Mouse (Mus musculus): ENCODE measurements around the gene Caprin1. TPM values are rescaled to one million over a fixed set of nuclear protein-coding genes. Genes with fewer than 3 reads are reported as not detected.

Caprin1 gene
- polyA plus RNA-seq, 1 experiment from 2014 or later: 345 TPM

- Histone ChIP-seq H3K4me3 (ENCODE audit: low read depth, low read length) (no peak overlapping the region), H3K9ac (ENCODE audit: low read depth, low read length) (no peak overlapping the region), H3K36me3 (ENCODE audit: control insufficient read depth, insufficient read depth, low read length) (peaks cover 52% of the 10 kb centered on the region), H3K4me2 (no peak overlapping the region), H3K4me1 (replicated peaks; ENCODE audit: control insufficient read depth, insufficient read depth, low read length) (no peaks in the 10 kb centered on the region; the same call in 1 of the 2 replicates), H3K9me3 (ENCODE audit: control insufficient read depth, low read length) (no peaks in the 10 kb centered on the region), H3K27ac (ENCODE audit: low read depth, low read length) (no peak overlapping the region), H3K27me3 (replicated peaks; ENCODE audit: control insufficient read depth, insufficient read depth, low read length) (no peaks in the 10 kb centered on the region)
- no peak for DNase-seq (ENCODE audit: low spot score)
- 92% methylated on average over 6 of the region's 6 CpGs for WGBS
- no peak for ATAC-seq (replicated peaks; ENCODE audit: low FRiP score)
Measured at GRCm38 (mm10) chr2:103751771-103752170, 45.7 kb downstream of the Caprin1 start.

- H3K4me2 ChIP-seq: no peak overlapping the region
- no peak overlapping the region for H3K9ac ChIP-seq (ENCODE audit: low read depth, low read length)
- H3K36me3 ChIP-seq (ENCODE audit: control insufficient read depth, insufficient read depth, low read length): peaks cover 34% of the 10 kb centered on the region
- H3K9me3 ChIP-seq (ENCODE audit: control insufficient read depth, low read length): no peaks in the 10 kb centered on the region
- 90% methylated on average over 3 of the region's 3 CpGs for WGBS
- H3K27me3 ChIP-seq (replicated peaks; ENCODE audit: control insufficient read depth, insufficient read depth, low read length): no peaks in the 10 kb centered on the region
- no peak overlapping the region for H3K27ac ChIP-seq (ENCODE audit: low read depth, low read length)
- H3K4me3 ChIP-seq (ENCODE audit: low read depth, low read length): no peak overlapping the region
- H3K4me1 ChIP-seq (replicated peaks; ENCODE audit: control insufficient read depth, insufficient read depth, low read length): no peaks in the 10 kb centered on the region; the same call in 1 of the 2 replicates
- ATAC-seq (replicated peaks; ENCODE audit: low FRiP score) (no peak), DNase-seq (ENCODE audit: low spot score) (no peak)
Measured at GRCm38 (mm10) chr2:103749091-103749490, 48.4 kb downstream of the Caprin1 start.

GRCm38 (mm10) chr2:103747891-103748290, 49.6 kb downstream of the Caprin1 start:
- H3K36me3 ChIP-seq (ENCODE audit: control insufficient read depth, insufficient read depth, low read length): peaks cover 30% of the 10 kb centered on the region
- no peaks in the 10 kb centered on the region for H3K27me3 ChIP-seq (replicated peaks; ENCODE audit: control insufficient read depth, insufficient read depth, low read length)
- no peak for ATAC-seq (replicated peaks; ENCODE audit: low FRiP score)
- H3K9me3 ChIP-seq (ENCODE audit: control insufficient read depth, low read length): no peaks in the 10 kb centered on the region
- H3K4me1 ChIP-seq (replicated peaks; ENCODE audit: control insufficient read depth, insufficient read depth, low read length): no peaks in the 10 kb centered on the region; the same call in 1 of the 2 replicates
- no peak overlapping the region for H3K27ac ChIP-seq (ENCODE audit: low read depth, low read length)
- H3K4me2 ChIP-seq: no peak overlapping the region
- H3K4me3 ChIP-seq (ENCODE audit: low read depth, low read length): no peak overlapping the region
- no peak overlapping the region for H3K9ac ChIP-seq (ENCODE audit: low read depth, low read length)
- WGBS: 84% methylated on average over 9 of the region's 9 CpGs
- no peak for DNase-seq (ENCODE audit: low spot score)

- H3K27me3 ChIP-seq (replicated peaks; ENCODE audit: control insufficient read depth, insufficient read depth, low read length): no peaks in the 10 kb centered on the region
- H3K9me3 ChIP-seq (ENCODE audit: control insufficient read depth, low read length): no peaks in the 10 kb centered on the region
- H3K27ac ChIP-seq (ENCODE audit: low read depth, low read length): no peak overlapping the region
- no peak overlapping the region for H3K4me2 ChIP-seq
- 74% methylated on average over 2 of the region's 2 CpGs for WGBS
- H3K9ac ChIP-seq (ENCODE audit: low read depth, low read length): no peak overlapping the region
- DNase-seq (ENCODE audit: low spot score) (no peak), ATAC-seq (replicated peaks; ENCODE audit: low FRiP score) (peak; percentile 57)
- H3K36me3 ChIP-seq (ENCODE audit: control insufficient read depth, insufficient read depth, low read length): peaks cover 25% of the 10 kb centered on the region
- H3K4me3 ChIP-seq (ENCODE audit: low read depth, low read length): no peak overlapping the region
- H3K4me1 ChIP-seq (replicated peaks; ENCODE audit: control insufficient read depth, insufficient read depth, low read length): no peaks in the 10 kb centered on the region; the same call in 1 of the 2 replicates
Measured at GRCm38 (mm10) chr2:103746761-103747160, 50.7 kb downstream of the Caprin1 start.

- 89% methylated on average over 2 of the region's 2 CpGs for WGBS
- DNase-seq (ENCODE audit: low spot score) (no peak), ATAC-seq (replicated peaks; ENCODE audit: low FRiP score) (no peak)
- H3K4me1 ChIP-seq (replicated peaks; ENCODE audit: control insufficient read depth, insufficient read depth, low read length): no peaks in the 10 kb centered on the region; the same call in 1 of the 2 replicates
- no peak overlapping the region for H3K4me2 ChIP-seq
- peaks cover 25% of the 10 kb centered on the region; the same call in 1 of the 2 replicates for H3K36me3 ChIP-seq (ENCODE audit: control insufficient read depth, insufficient read depth, low read length)
- no peak overlapping the region for H3K9ac ChIP-seq (ENCODE audit: low read depth, low read length)
- H3K27me3 ChIP-seq (replicated peaks; ENCODE audit: control insufficient read depth, insufficient read depth, low read length): no peaks in the 10 kb centered on the region
- H3K4me3 ChIP-seq (ENCODE audit: low read depth, low read length): no peak overlapping the region
- H3K27ac ChIP-seq (ENCODE audit: low read depth, low read length): no peak overlapping the region
- H3K9me3 ChIP-seq (ENCODE audit: control insufficient read depth, low read length): no peaks in the 10 kb centered on the region
Measured at GRCm38 (mm10) chr2:103746096-103746495, 51.4 kb downstream of the Caprin1 start.

GRCm38 (mm10) chr2:103745481-103745880, 52.0 kb downstream of the Caprin1 start:
- Histone ChIP-seq H3K4me2 (no peak overlapping the region), H3K36me3 (ENCODE audit: control insufficient read depth, insufficient read depth, low read length) (peaks cover 24% of the 10 kb centered on the region; the same call in 1 of the 2 replicates), H3K4me3 (ENCODE audit: low read depth, low read length) (no peak overlapping the region), H3K27ac (ENCODE audit: low read depth, low read length) (no peak overlapping the region), H3K9me3 (ENCODE audit: control insufficient read depth, low read length) (no peaks in the 10 kb centered on the region), H3K9ac (ENCODE audit: low read depth, low read length) (no peak overlapping the region), H3K27me3 (replicated peaks; ENCODE audit: control insufficient read depth, insufficient read depth, low read length) (no peaks in the 10 kb centered on the region), H3K4me1 (replicated peaks; ENCODE audit: control insufficient read depth, insufficient read depth, low read length) (no peaks in the 10 kb centered on the region; the same call in 1 of the 2 replicates)
- WGBS: 87% methylated on average over 5 of the region's 5 CpGs
- DNase-seq (ENCODE audit: low spot score): no peak
- ATAC-seq (replicated peaks; ENCODE audit: low FRiP score): no peak

- Histone ChIP-seq H3K27ac (ENCODE audit: low read depth, low read length) (no peak overlapping the region), H3K9ac (ENCODE audit: low read depth, low read length) (no peak overlapping the region), H3K4me1 (replicated peaks; ENCODE audit: control insufficient read depth, insufficient read depth, low read length) (no peaks in the 10 kb centered on the region; the same call in 1 of the 2 replicates), H3K36me3 (ENCODE audit: control insufficient read depth, insufficient read depth, low read length) (peaks cover 21% of the 10 kb centered on the region), H3K4me3 (ENCODE audit: low read depth, low read length) (no peak overlapping the region), H3K9me3 (ENCODE audit: control insufficient read depth, low read length) (no peaks in the 10 kb centered on the region), H3K4me2 (no peak overlapping the region), H3K27me3 (replicated peaks; ENCODE audit: control insufficient read depth, insufficient read depth, low read length) (no peaks in the 10 kb centered on the region)
- WGBS: 85% methylated on average over 7 of the region's 7 CpGs
- ATAC-seq (replicated peaks; ENCODE audit: low FRiP score) (no peak), DNase-seq (ENCODE audit: low spot score) (peak; percentile 49)
Measured at GRCm38 (mm10) chr2:103743988-103744387, 53.5 kb downstream of the Caprin1 start.

- H3K27me3 ChIP-seq (replicated peaks; ENCODE audit: control insufficient read depth, insufficient read depth, low read length): no peaks in the 10 kb centered on the region
- peaks cover 25% of the 10 kb centered on the region for H3K36me3 ChIP-seq (ENCODE audit: control insufficient read depth, insufficient read depth, low read length)
- no peak overlapping the region for H3K4me3 ChIP-seq (ENCODE audit: low read depth, low read length)
- no peaks in the 10 kb centered on the region for H3K9me3 ChIP-seq (ENCODE audit: control insufficient read depth, low read length)
- ATAC-seq (replicated peaks; ENCODE audit: low FRiP score): no peak
- H3K4me1 ChIP-seq (replicated peaks; ENCODE audit: control insufficient read depth, insufficient read depth, low read length): no peaks in the 10 kb centered on the region; the same call in 1 of the 2 replicates
- 92% methylated on average over 2 of the region's 2 CpGs for WGBS
- H3K9ac ChIP-seq (ENCODE audit: low read depth, low read length): no peak overlapping the region
- H3K27ac ChIP-seq (ENCODE audit: low read depth, low read length): no peak overlapping the region
- H3K4me2 ChIP-seq: no peak overlapping the region
- DNase-seq (ENCODE audit: low spot score): no peak
Measured at GRCm38 (mm10) chr2:103743536-103743935, 53.9 kb downstream of the Caprin1 start.

GRCm38 (mm10) chr2:103742821-103743220, 54.6 kb downstream of the Caprin1 start:
- H3K4me3 ChIP-seq (ENCODE audit: low read depth, low read length): no peak overlapping the region
- H3K9ac ChIP-seq (ENCODE audit: low read depth, low read length): no peak overlapping the region
- H3K36me3 ChIP-seq (ENCODE audit: control insufficient read depth, insufficient read depth, low read length): peaks cover 19% of the 10 kb centered on the region
- no peak for DNase-seq (ENCODE audit: low spot score)
- WGBS: 93% methylated on average over 6 of the region's 6 CpGs
- no peak for ATAC-seq (replicated peaks; ENCODE audit: low FRiP score)
- H3K4me1 ChIP-seq (replicated peaks; ENCODE audit: control insufficient read depth, insufficient read depth, low read length): no peaks in the 10 kb centered on the region; the same call in 1 of the 2 replicates
- no peaks in the 10 kb centered on the region for H3K27me3 ChIP-seq (replicated peaks; ENCODE audit: control insufficient read depth, insufficient read depth, low read length)
- H3K27ac ChIP-seq (ENCODE audit: low read depth, low read length): no peak overlapping the region
- H3K4me2 ChIP-seq: no peak overlapping the region
- H3K9me3 ChIP-seq (ENCODE audit: control insufficient read depth, low read length): no peaks in the 10 kb centered on the region
